Mouse (Mus musculus) C2C12 (cell line): ENCODE data around the gene Ccl4. TPM values are rescaled to one million over a fixed set of nuclear protein-coding genes. Genes with fewer than 3 reads are reported as not detected.

Experiments used
- H3K27me3 ChIP-seq: one replicate; pipeline ENCODE4 v1.6.1; 2011; ENCODE audit not compliant: control insufficient read depth, insufficient read depth, insufficient read length
- H3K36me3 ChIP-seq: one replicate; pipeline ENCODE4 v1.6.1; 2011; ENCODE audit not compliant: control insufficient read depth, insufficient read depth
- H3K4me3 ChIP-seq: one replicate; pipeline ENCODE4 v1.5.1; 2011; ENCODE audit warnings: mild to moderate bottlenecking, control low read depth; ENCODE audit not compliant: poor library complexity, insufficient read depth, severe bottlenecking
- H3K79me2 ChIP-seq: one replicate; pipeline ENCODE4 v1.6.1; 2011; ENCODE audit not compliant: control insufficient read depth, insufficient read depth
- H3K79me3 ChIP-seq: one replicate; pipeline ENCODE4 v1.6.1; 2011; ENCODE audit warnings: low read depth, control low read depth
- H3ac ChIP-seq: one replicate; pipeline ENCODE3; 2011; ENCODE audit warnings: low read depth; ENCODE audit not compliant: control insufficient read depth, insufficient read length
- CEBPB ChIP-seq: IDR thresholded peaks from one replicate; pipeline ENCODE4 v1.6.1; 2011; ENCODE audit warnings: low read depth, mild to moderate bottlenecking, control low read depth, moderate library complexity
- CTCF ChIP-seq: IDR thresholded peaks from one replicate; pipeline ENCODE4 v1.5.1; 2011; ENCODE audit not compliant: control insufficient read depth, insufficient read depth, insufficient read length
- FOSL1 ChIP-seq: IDR thresholded peaks from one replicate; pipeline ENCODE4 v1.8.0; 2011; ENCODE audit warnings: mild to moderate bottlenecking, low read length; ENCODE audit not compliant: poor library complexity, insufficient read depth, severe bottlenecking
- MAX ChIP-seq: IDR thresholded peaks from one replicate; pipeline ENCODE4 v1.6.1; 2011; ENCODE audit warnings: mild to moderate bottlenecking, control low read depth
- MYOD1 ChIP-seq: IDR thresholded peaks from one replicate; pipeline ENCODE4 v1.6.1; 2011; ENCODE audit warnings: low read depth; ENCODE audit not compliant: control insufficient read depth, insufficient read length
- MYOG ChIP-seq: IDR thresholded peaks from one replicate; pipeline ENCODE4 v1.6.1; 2011; ENCODE audit not compliant: control insufficient read depth, insufficient read length; ENCODE audit errors: extremely low read depth
- USF1 ChIP-seq: IDR thresholded peaks from one replicate; pipeline ENCODE4 v1.6.1; 2011; ENCODE audit warnings: low read depth, mild to moderate bottlenecking, control low read depth, moderate library complexity
- polyA plus RNA-seq: library from polyadenylated mRNA; unstranded; fragments of >200 nt; fragmentation: generic; extraction: Trizol; gene quantifications from one replicate; pipeline ENCODE4 v1.2.1, GENCODE M21; 2012; ENCODE audit warnings: missing spikeins

Gene Ccl4
- polyA plus RNA-seq, 1 experiment: not detected

DNA sequence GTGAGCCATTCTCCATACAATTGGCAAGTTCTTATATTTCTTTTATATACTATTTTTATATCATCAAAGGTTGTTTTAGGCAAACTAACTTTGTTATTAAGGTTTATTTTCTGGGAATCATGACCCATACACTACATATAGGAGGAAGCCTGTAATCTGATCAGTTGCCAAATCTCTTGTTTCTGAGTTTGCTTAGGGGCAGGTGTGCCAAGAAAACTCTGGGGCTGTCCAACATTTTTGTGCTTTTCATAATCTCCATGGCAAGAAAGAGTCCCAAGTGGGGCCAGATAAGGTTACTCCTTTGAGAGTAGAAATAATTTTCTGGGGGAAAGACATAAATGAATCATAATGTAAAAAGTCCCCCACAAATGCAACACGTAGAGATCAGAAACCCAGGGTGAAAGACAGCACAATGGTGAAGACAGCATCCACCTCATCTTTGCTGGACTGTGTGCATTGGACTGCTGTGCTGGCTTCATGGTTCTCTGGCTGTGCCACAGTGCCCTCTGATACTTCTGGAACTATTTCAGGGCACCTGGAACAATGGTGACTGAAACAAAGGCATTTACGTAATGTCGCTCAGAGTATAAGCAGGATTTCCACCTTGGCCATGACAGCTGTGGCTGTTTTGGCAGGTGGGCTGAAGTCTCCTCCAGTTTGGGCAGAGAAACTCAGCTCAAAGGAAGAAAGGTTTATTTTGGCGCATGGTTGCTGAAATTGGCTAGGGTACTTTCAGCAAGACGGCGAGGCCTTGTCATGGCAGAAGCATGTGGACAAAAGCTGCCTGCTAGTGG, 15.8 kb upstream of the Ccl4 start:
- no peaks in the 10 kb centered on the region for H3K79me3 ChIP-seq
- no peak overlapping the region for H3ac ChIP-seq
- no peaks in the 10 kb centered on the region for H3K79me2 ChIP-seq
- no peak overlapping the region for H3K4me3 ChIP-seq
- peaks cover 3% of the 10 kb centered on the region for H3K27me3 ChIP-seq
- TF ChIP-seq USF1 (no peak), CEBPB (no peak), CTCF (no peak), MYOG (no peak), MYOD1 (no peak), MAX (no peak), FOSL1 (no peak)
- no peaks in the 10 kb centered on the region for H3K36me3 ChIP-seq

- TF ChIP-seq CTCF (no peak), MYOD1 (no peak), MAX (no peak), CEBPB (no peak), MYOG (no peak), FOSL1 (no peak), USF1 (no peak)
- no peak within 1 kb of the TSS for H3K4me3 ChIP-seq
- no peak within 1 kb of the TSS for H3ac ChIP-seq
- no peaks in the 10 kb centered on the region for H3K36me3 ChIP-seq
- no peaks in the 10 kb centered on the region for H3K79me2 ChIP-seq
- no peaks in the 10 kb centered on the region for H3K79me3 ChIP-seq
- peaks cover 7% of the 10 kb centered on the region for H3K27me3 ChIP-seq
Observed at GRCm38 (mm10) chr11:83649305-83649841, 13.0 kb upstream of the Ccl4 start, which contains the start of gene Ccl3. Gene Ccl3 (minus strand): TSS chr11:83649355.

DNA sequence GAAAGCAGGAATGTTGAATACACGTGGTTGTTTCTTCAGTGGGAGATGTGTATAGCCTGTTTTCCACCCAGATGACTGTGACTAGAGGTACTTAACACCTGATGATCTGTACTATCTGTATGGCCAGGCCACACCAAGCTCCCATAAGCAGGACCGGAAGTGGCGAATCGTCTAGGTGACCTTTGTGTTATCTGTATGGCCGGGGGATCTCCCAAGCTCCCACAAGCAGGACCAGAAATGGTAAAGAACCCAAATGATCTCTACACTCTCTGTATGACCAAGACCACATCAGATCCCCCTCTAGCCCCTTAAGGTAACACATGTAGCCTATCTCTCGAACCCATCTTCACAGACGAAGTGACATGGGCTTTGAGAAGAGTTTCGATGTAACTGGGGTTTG, 7.8 kb upstream of the Ccl4 start:
- no peaks in the 10 kb centered on the region for H3K79me3 ChIP-seq
- H3K27me3 ChIP-seq: peaks cover 7% of the 10 kb centered on the region
- no peaks in the 10 kb centered on the region for H3K36me3 ChIP-seq
- no peak for TF ChIP-seq CTCF
- TF ChIP-seq MYOG: no peak
- TF ChIP-seq USF1: no peak
- TF ChIP-seq CEBPB: no peak
- no peak for TF ChIP-seq MAX
- no peak for TF ChIP-seq MYOD1
- TF ChIP-seq FOSL1: no peak
- no peaks in the 10 kb centered on the region for H3K79me2 ChIP-seq
- no peak overlapping the region for H3K4me3 ChIP-seq
- H3ac ChIP-seq: no peak overlapping the region

DNA sequence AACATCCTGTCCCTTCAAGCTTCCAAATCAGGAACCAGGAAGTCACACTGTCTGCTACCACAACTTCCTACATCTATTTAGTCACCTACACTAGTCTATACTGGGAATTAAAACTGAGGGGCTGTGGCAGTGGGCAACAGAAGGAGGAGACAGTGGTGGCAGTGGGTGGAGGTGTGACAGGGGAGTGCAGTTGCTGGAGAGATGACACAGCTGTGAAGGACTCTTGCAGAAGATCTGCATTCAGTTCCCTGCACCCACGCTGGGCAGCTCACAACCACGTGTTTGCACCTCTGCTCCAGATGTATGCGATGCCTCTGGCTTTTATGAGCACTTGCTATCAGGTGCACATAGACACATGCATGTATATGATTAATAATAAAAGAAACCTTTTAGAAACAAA, 4.9 kb upstream of the Ccl4 start:
- Histone ChIP-seq H3K79me2 (no peaks in the 10 kb centered on the region), H3K4me3 (no peak overlapping the region), H3K27me3 (peaks cover 11% of the 10 kb centered on the region), H3K36me3 (no peaks in the 10 kb centered on the region), H3ac (no peak overlapping the region), H3K79me3 (no peaks in the 10 kb centered on the region)
- no peak for TF ChIP-seq USF1
- TF ChIP-seq CTCF: no peak
- no peak for TF ChIP-seq CEBPB
- no peak for TF ChIP-seq MAX
- TF ChIP-seq FOSL1: no peak
- no peak for TF ChIP-seq MYOD1
- no peak for TF ChIP-seq MYOG

DNA sequence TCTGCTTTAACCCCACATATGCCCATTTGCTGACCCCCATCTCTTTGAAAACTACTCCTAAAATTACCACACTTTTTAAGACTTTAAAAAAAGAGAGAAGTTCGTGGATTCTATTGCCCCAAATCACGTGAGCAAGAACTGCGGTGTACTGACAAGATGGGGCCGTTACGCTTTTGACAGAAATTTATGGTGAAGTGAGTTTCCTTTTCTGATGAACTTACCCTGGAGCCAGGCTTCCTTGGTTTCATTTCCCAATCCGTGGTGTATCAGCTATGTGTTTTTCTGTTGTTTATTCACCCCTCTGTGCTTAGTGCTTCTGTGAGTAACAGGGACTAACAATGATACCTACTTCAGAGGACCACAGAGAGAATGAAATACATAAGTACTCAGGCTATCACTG, 3.6 kb upstream of the Ccl4 start:
- no peak for TF ChIP-seq MYOD1
- TF ChIP-seq USF1: no peak
- no peak for TF ChIP-seq CEBPB
- no peak for TF ChIP-seq MYOG
- no peak for TF ChIP-seq FOSL1
- no peak for TF ChIP-seq MAX
- no peak for TF ChIP-seq CTCF
- Histone ChIP-seq H3K4me3 (no peak overlapping the region), H3K79me3 (no peaks in the 10 kb centered on the region), H3K79me2 (no peaks in the 10 kb centered on the region), H3ac (no peak overlapping the region), H3K36me3 (no peaks in the 10 kb centered on the region), H3K27me3 (peaks cover 11% of the 10 kb centered on the region)
